Mouse (Mus musculus) right cerebral cortex, adult 2 months (tissue): ENCODE data around the gene Dpf2.

Experiments used
- DNase-seq, 2 experiments: peaks; one replicate each; pipeline ENCODE4 v3.0.0; 2021 to 2022; ENCODE audit warnings: low spot score in 2 of 2

Dpf2 gene

GRCm38 (mm10) chr19:5935691-5936090 is 22.9 kb upstream of the Dpf2 start:
- no peak for DNase-seq

- DNase-seq = no peak
Measured at GRCm38 (mm10) chr19:5935266-5935665, 22.5 kb upstream of the Dpf2 start.

- no peak for DNase-seq
Measured at GRCm38 (mm10) chr19:5929634-5930596, 17.1 kb upstream of the Dpf2 start.

- DNase-seq = no peak
Measured at GRCm38 (mm10) chr19:5928546-5928945, 15.7 kb upstream of the Dpf2 start.

GRCm38 (mm10) chr19:5928104-5928503 is 15.3 kb upstream of the Dpf2 start:
- DNase-seq = no peak

- DNase-seq = no peak
Measured at GRCm38 (mm10) chr19:5927532-5927931, 14.7 kb upstream of the Dpf2 start.

GRCm38 (mm10) chr19:5927026-5927425 is 14.2 kb upstream of the Dpf2 start:
- no peak for DNase-seq

- DNase-seq = no peak
Measured at GRCm38 (mm10) chr19:5925311-5925855, 12.6 kb upstream of the Dpf2 start.

GRCm38 (mm10) chr19:5924713-5925093 is 11.9 kb upstream of the Dpf2 start, which contains the start of gene Cdc42ep2:
Cdc42ep2 (minus strand) TSS chr19:5924816.
- DNase-seq = peak; percentile 91 to 92

GRCm38 (mm10) chr19:5923990-5924712 is 11.3 kb upstream of the Dpf2 start:
- DNase-seq = peak; percentile 92 to 93

- DNase-seq = no peak
Measured at GRCm38 (mm10) chr19:5922963-5923362, 10.2 kb upstream of the Dpf2 start.

GRCm38 (mm10) chr19:5922119-5922942 is 9.5 kb upstream of the Dpf2 start:
- no peak for DNase-seq

GRCm38 (mm10) chr19:5921715-5922114 is 8.9 kb upstream of the Dpf2 start:
- no peak for DNase-seq

GRCm38 (mm10) chr19:5912103-5913006 is 455 bp downstream of the Dpf2 start:
- DNase-seq = peak; percentile 99

- DNase-seq = no peak
Measured at GRCm38 (mm10) chr19:5911430-5912102, 1.2 kb downstream of the Dpf2 start.

- no peak for DNase-seq
Measured at GRCm38 (mm10) chr19:5910221-5910620, 2.6 kb downstream of the Dpf2 start.

GRCm38 (mm10) chr19:5907275-5907674 is 5.5 kb downstream of the Dpf2 start:
- no peak for DNase-seq

- DNase-seq = peak; percentile 97
Measured at GRCm38 (mm10) chr19:5894002-5894678, 18.7 kb downstream of the Dpf2 start, which contains the start of gene Tigd3. Tigd3 (minus strand) TSS chr19:5894149.
